Mouse (Mus musculus) inflammation-experienced regulatory T-cells, adult 6 months (primary cell): Measurements from ENCODE around the gene Scfd2. TPM values are rescaled to one million over a fixed set of nuclear protein-coding genes. Genes with fewer than 3 reads are reported as not detected.

Source experiments
- ATAC-seq: one replicate; pipeline ENCODE4 v1.8.0; 2017
- polyA plus RNA-seq, 3 experiments: library from polyadenylated mRNA; unstranded; fragments of 100-300 nt; shearing (Covaris generic); gene quantifications; one replicate each; pipeline ENCODE4 v1.2.1; 2017

Gene Scfd2
- polyA plus RNA-seq, 3 experiments from 2014 or later = 15.8 to 17.1 (median 16.3) TPM

DNA sequence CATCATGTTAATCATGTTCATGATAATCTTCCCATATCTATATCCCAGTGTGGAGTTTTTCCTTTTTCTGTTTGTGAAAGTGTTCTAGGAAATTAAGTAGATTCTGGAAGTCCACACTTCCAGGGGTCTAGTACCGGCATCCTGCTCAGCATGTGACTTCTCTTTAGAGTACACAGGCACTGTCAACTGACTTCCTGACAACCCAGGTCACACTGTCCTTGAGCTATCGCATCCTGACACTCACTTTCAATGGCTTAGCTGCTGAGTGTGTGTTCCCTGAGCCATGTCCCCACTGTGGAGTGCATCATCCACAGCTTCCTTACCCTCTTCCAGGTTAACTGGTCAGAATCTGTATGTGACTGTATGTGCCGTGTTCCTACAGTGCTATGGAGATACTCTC is 258.2 kb downstream of the Scfd2 start:
- no peak for ATAC-seq

DNA sequence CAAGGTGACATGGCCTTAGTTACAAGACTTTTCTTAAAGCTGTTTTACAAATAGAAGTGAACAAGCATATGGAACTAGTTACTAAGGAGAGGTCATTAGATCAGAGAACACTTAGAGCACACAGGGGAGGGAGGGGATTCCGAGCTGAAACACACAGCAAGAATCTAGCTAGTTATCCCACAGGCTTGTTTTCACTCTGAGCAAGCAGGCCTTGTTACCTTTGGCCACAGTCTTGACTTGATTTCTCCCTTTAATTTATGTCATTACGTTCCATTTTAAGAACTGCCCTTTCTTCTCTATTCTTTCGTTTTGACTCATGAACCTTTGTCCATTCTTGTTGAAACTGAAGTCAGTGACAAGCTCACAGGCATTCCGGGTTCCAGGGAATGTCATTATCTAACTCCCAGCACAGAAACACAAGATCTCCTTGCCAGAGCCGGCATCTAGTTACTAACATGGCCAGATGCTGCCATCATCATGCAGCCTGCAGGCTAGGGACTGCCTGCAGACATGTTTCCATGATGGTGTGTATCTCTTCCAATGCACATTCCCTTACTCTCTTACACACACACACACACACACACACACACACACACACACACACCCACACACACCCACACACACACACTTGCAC is 263.7 kb downstream of the Scfd2 start:
- no peak for ATAC-seq

DNA sequence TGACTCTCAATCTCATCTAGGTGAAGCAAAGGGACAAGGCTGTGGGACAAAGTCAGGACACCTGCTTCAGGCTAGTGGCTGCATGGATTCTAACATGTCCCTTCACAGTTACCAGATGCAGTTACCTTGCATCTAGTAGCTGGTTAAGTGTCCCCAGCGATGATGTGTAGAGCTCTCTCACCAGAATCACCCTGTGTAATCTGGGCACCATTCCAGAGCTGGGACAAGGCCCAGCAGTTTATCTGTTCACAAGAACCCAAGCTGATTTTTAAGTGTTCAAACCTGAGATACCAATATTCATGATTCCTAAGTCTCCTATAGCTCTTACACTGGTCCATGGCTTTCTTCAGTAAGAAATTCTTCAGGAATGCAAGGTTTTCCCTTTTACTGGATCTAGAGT is 264.4 kb downstream of the Scfd2 start:
- ATAC-seq = no peak

DNA sequence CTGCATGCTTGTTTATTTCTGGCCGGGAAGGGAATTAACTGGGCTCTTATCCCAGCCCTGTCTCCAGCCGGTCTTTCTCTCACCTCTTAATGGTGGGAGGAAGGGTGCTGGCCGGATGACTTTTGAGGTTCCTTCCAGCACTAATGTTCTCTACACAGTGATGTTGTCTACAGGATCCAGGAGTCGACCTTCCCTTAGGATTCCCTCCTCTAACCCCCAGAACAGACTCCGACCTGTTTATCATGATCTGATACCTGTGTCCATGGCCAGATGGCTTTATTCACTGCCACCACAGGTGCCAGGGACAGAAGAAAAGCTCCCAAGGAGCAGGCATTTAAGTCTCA is 265.1 kb downstream of the Scfd2 start:
- no peak for ATAC-seq

GRCm38 (mm10) chr5:74265601-74266475 is 265.7 kb downstream of the Scfd2 start:
- ATAC-seq = no peak

DNA sequence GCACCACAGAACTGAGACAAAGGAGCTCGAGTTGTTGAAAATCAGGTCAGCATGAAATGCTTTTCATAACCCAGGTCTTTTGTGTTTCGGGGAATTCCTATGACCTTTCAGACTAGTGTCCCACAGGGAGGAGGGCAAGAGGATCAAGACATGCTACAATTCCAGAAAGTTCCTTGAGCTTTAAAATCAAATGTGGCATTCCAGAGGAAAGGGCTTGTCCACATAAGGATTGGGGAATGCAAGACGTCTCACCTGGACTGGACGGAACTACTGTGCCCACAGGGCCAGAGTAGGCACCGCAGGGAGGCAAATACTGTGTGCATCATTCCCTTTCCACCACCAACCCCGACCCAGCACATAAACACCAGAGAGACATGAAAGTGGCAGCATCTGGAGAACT is 266.4 kb downstream of the Scfd2 start:
- ATAC-seq = no peak

DNA sequence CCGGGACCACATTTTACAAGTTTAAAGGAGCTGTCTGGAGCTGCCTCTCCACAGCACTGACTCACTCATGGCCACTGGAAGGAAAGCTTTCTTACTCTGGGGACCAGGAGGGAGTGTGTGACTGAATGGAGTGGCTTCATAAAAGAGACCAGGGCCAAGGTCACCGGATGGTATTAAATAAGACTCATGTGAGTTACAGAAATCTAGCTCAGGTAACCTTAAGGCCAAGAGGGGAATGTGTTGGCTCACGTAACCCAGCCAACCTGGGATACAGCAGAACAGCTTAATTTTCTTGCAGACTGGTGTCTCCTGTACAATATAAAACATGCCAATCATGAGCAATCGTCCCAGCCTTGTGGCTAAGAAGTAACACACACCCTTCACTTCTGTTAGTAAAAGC is 267.0 kb downstream of the Scfd2 start:
- ATAC-seq = no peak

DNA sequence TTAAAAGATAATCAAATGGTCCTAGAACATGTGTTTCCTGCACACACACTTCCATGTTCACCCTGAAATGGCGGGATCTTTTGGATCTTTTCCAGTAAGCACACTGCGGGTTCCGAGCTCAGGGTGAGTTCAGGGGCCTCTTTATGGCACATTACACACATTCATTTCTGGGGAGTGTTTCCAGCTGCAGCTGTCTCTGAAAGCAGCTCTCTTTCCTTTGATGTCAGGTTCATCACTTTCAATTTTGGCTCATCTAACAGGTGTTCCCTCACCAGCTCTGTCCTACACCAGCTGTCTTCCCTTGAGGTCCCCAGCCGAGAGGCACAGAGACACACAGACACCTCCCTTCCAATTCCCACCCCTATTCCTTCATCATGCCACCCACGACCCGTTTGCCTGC is 270.5 kb downstream of the Scfd2 start:
- peak; percentile 42 for ATAC-seq

DNA sequence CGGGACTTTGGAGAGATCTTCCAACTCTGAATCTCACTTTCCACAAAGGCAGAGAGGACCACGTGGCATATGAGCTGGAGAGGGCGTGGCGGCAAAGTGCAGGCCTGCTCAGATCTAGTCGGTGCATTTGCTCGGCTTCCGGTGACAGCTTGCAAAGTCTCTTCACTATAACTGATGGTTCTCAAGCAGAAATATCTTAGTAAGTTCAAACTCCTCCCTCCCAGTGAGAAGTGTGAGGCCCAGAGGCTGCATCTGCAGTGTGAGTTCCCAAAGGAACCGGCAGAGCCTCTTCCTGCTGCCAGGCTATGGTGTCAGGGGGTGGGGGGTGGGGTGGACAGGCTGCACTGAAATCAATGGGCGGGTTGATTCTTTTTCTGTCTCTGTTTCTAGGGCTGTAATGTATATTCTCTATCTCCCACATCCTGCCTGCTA is 271.2 kb downstream of the Scfd2 start:
- peak; percentile 91 for ATAC-seq

GRCm38 (mm10) chr5:74256705-74257104 is 274.9 kb downstream of the Scfd2 start:
- no peak for ATAC-seq

- ATAC-seq = no peak
These were observed 276.6 kb downstream of the Scfd2 start for GRCm38 (mm10) chr5:74254996-74255395.

DNA sequence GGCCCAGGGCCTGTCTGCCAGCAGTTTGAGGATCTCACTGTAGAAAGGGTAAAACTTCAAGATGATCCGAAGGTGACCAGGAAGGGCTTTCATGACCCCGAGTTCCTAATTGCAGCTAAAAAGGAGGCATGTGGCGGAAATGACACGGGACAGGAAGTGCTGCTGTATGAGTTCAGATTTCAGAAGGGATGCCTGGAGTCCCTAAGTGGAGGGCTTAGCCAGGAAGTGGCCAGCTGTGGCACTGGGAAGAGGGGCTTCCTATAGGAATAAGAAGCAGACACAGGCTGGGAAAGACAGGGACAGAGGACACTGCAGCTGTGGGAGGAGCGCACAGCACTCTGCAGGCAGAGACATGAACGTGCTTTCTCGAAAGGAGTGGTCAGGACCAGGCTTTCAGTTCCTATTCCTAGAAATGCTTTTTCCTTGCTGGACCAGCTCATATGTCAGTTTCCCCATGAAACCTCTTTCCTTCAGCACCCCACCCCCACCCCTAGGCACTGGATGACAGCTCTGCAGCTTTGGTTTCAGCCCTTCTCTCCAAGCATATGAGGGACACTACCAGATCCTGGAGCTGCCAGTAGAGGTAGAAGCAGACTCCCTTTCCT is 277.7 kb downstream of the Scfd2 start:
- no peak for ATAC-seq

GRCm38 (mm10) chr5:74252672-74253286 is 278.8 kb downstream of the Scfd2 start:
- ATAC-seq = no peak

DNA sequence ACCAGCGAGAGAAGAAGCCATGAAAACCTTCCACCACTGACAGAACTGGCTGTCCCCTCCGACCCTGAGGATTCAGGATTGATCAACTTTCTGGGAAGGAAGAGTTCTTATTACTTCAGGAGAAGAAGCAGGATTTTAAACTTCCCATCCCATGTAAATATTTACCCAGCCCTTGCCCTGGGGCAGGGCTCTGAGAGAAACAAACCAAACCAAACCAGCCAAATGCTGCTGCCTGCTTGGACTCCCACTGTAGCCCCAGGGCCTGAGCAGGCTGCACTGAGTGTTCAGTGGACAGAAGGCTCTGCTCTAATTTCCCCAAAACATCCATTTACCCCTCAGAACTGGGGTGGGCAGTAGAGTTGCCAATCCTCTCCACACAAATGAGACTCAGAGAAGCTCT is 280.6 kb downstream of the Scfd2 start:
- ATAC-seq = no peak

GRCm38 (mm10) chr5:74250308-74250707 is 281.3 kb downstream of the Scfd2 start:
- no peak for ATAC-seq

GRCm38 (mm10) chr5:74249794-74250193 is 281.8 kb downstream of the Scfd2 start:
- ATAC-seq = no peak

- no peak for ATAC-seq
These were observed 284.6 kb downstream of the Scfd2 start for GRCm38 (mm10) chr5:74246971-74247370.

DNA sequence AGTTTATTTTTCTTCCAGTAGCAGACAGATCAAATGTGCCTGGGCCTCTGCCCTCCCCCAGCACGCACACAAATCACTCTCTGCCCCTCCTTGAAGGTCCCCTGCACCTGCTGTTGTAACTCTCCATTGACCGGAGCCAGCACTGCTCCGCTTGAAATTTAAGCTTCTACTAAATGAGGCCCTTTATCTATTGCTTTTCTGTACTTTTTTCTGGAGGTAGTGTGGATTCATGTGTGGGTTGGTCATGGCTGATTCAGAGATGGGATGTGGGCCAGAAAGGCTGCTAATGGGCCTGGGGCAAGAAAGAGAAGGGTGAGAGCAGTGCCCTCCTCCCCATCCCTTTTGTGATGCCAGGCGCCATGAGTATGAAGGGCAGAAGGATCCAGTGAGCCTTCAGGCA is 285.1 kb downstream of the Scfd2 start:
- no peak for ATAC-seq

- ATAC-seq = no peak
These were observed 285.9 kb downstream of the Scfd2 start for GRCm38 (mm10) chr5:74245641-74246145.

DNA sequence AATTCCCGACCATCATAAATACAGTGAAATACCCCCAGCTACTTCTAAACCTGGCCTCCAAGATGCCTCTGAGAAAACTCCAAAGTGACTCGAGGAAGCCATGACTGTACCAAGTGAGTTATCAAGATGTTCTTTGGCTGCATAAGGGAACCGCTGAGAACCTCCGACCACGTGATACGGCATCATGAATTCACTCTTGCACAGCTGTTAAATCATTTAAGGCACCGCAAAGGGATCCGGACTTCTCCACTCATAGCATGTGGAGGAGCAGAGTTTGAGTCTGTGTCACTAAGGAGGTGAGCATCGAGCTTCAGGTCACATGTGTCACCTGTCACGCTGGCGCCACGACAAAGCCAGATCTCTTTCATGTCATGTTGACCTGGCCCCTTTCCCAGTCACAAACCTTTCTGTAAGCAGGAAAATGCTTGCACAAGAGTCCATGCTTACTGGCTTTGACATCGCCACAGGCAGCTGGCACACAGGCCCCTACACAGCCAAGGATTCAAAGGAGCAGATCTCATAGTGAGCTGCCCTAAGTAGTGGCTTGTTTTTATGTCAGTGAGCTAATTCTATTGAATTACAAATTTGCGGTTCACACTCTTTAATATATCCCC is 287.0 kb downstream of the Scfd2 start:
- ATAC-seq = no peak

- no peak for ATAC-seq
These were observed 288.9 kb downstream of the Scfd2 start for GRCm38 (mm10) chr5:74242654-74243053.

DNA sequence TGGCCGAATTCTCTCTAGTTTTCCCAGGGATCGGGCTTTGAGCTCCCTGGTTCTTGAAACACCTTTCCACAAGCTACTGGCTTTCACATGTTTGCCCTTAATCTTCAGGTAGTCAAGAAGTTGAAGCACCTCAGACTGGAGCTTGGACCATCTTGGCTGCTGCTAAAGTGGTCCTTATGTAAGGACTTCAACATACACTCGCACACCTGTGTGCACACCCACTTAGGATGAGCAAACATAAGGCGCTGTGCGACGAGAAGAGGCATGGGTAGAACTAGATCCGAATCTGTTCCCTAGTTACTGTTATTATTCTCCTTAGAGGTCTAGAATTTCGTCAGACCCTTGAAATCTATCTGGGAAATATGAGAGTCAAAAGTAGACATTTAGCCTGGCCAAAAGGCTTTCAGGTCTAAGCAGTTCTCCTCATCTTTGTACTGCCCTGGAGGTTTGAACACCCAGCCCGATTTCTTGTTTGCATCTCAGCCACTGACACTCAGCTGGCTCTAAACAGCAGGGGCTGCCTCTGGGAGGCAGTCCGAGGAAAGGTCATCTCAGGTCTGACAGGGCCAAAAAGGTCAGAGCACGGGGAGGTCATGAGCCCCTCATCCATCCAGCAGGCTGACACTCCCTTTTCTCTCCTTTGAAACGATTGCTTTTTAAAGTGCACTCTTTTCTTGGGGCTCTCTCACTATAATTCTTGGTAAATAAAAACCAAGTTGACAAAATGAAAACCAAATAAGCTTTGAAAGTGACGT is 290.5 kb downstream of the Scfd2 start:
- ATAC-seq = no peak
